Mouse (Mus musculus) heart, adult 2 months (tissue): ENCODE data around the gene Srp54a.
"Not testable (repeated sequence)": the region's sequence is repeated elsewhere in the genome, so short reads cannot be mapped to it uniquely, and the experiment has no call there.

Experiments
- CTCF ChIP-seq: fragments of 200-600 bp; IDR thresholded peaks from 2 replicates; pipeline ENCODE4 v1.8.1; 2022; ENCODE audit warnings: antibody characterized with exemption, mild to moderate bottlenecking, moderate library complexity
- EP300 ChIP-seq: fragments of 200-500 bp; IDR thresholded peaks from 2 replicates; pipeline ENCODE4 v1.6.1; 2011; ENCODE audit warnings: low read depth, low read length, control low read depth; ENCODE audit not compliant: insufficient read depth
- POLR2A ChIP-seq: fragments of 200-500 bp; IDR thresholded peaks from 2 replicates; pipeline ENCODE4 v1.6.1; 2011; ENCODE audit warnings: mild to moderate bottlenecking, low read depth, low read length, control low read depth; ENCODE audit not compliant: insufficient read depth

- TF ChIP-seq CTCF, POLR2A, EP300: not testable (repeated sequence)
Measured at GRCm38 (mm10) chr12:55155449-55155783, 75.4 kb downstream of the Srp54a start.
